In the genomic region with DNA sequence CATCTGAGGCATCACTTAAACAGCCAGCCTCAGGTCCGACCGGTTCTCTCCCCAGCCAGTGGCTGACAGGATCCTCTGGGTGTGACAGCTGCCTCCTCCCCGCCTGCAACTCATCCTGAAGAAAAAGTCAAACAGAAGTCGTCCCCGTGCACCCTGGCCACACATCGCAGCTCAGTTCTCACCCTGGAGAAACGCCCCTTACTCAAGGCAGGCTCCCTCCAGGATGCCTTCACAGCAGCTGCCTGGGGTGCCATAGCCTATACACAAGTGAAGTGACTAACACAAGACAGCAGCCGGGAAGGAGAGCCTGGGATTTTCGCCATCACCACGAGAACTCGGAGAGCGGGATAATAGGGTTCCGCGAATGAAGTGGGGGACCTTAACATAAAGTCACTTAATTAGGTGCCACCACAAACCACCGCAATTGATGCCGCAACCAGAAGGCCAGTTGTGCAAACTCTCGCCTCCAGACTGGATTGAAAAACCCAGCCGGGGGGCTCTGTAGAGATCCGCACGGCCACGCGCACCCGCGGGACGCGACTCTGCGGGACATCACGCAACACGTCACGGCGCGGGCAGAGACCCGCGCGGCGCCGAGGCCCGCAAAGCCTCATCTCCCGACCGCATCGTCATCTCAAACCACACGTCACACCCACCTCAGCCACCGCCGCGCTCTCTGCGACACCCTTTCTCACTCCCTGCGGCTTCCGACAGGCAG, we compare ENCODE assay signal across 8 mouse cellular contexts. TPM values are rescaled to one million over a fixed set of nuclear protein-coding genes. Genes with fewer than 3 reads are reported as not detected.
A peak's percentile ranks its signal among the peaks of the same experiment; 100 is the strongest.
DNase-seq lines count a peak whose midpoint lies in the region; ATAC-seq and TF ChIP-seq lines count a peak whose summit lies in the region.

No protein-coding gene starts in this region.

- H3K4me1 ChIP-seq in testis, adult 2 months (ENCODE audit: control insufficient read depth, insufficient read depth, low read length): peaks cover 3% of the 10 kb centered on the region; the same call in 1 of the 2 replicates
- H3K4me1 ChIP-seq in embryonic fibroblast, embryonic 13.5 days (ENCODE audit: control insufficient read depth, insufficient read depth, low read length): no peaks in the 10 kb centered on the region
- H3K4me1 ChIP-seq in hindbrain, postnatal 0 days (ENCODE audit: insufficient read depth, low read length): peaks cover 7% of the 10 kb centered on the region

- peak overlapping the region; percentile 92 for H3K27ac ChIP-seq in testis, adult 2 months (ENCODE audit: control insufficient read depth, insufficient read depth, low read depth, low read length)
- peak overlapping the region; percentile 41; the same call in 1 of the 2 replicates for H3K27ac ChIP-seq in embryonic fibroblast, embryonic 13.5 days (ENCODE audit: insufficient read depth, low read length)
- H3K27ac ChIP-seq in hindbrain, postnatal 0 days: peak overlapping the region; percentile 78

- peak; percentile 91 for ATAC-seq in frontal cortex, adult (ENCODE audit: low TSS enrichment)
- peak; percentile 80 for ATAC-seq in hindbrain, postnatal 0 days
- peak; percentile 56 for ATAC-seq in megakaryocyte progenitor cell, adult 5-6 weeks (replicated peaks; ENCODE audit: poor library complexity)

- TF ChIP-seq POLR2A in testis, adult 2 months (IDR thresholded peaks at IDR 0.05; ENCODE audit: control insufficient read depth, low read depth, low read length): no peak
- TF ChIP-seq POLR2A in embryonic fibroblast, embryonic 13.5 days (IDR thresholded peaks at IDR 0.05; ENCODE audit: low read depth, low read length): no peak

- H3K9me3 ChIP-seq in hindbrain, postnatal 0 days (ENCODE audit: low read length): no peaks in the 10 kb centered on the region

- H3K4me3 ChIP-seq in testis, adult 2 months (ENCODE audit: control insufficient read depth, low read depth, low read length): peak overlapping the region; percentile 94
- peak overlapping the region; percentile 81 for H3K4me3 ChIP-seq in embryonic fibroblast, embryonic 13.5 days (ENCODE audit: insufficient read depth, low read length)
- peak overlapping the region; percentile 78 for H3K4me3 ChIP-seq in hindbrain, postnatal 0 days (ENCODE audit: low read length)

- under 1% methylated on average over 48 of the region's 48 CpGs for WGBS in hindbrain, postnatal 0 days

- no peaks in the 10 kb centered on the region for H3K27me3 ChIP-seq in testis, adult 2 months (ENCODE audit: control insufficient read depth, insufficient read depth, low read length)
- H3K27me3 ChIP-seq in hindbrain, postnatal 0 days (ENCODE audit: insufficient read depth, low read length): no peaks in the 10 kb centered on the region

- no peak for TF ChIP-seq CTCF in testis, adult 2 months (IDR thresholded peaks at IDR 0.05; ENCODE audit: control insufficient read depth, insufficient read depth, insufficient replicate concordance, low read depth, low read length)
- TF ChIP-seq CTCF in embryonic fibroblast, embryonic 13.5 days (IDR thresholded peaks at IDR 0.05; ENCODE audit: borderline replicate concordance, insufficient read depth, low read length): no peak
- no peak for TF ChIP-seq CTCF in hindbrain, postnatal 0 days (IDR thresholded peaks at IDR 0.05; ENCODE audit: low read depth)

- H3K9ac ChIP-seq in hindbrain, postnatal 0 days (replicated peaks; ENCODE audit: low read length): peak overlapping the region; percentile 93

- peak overlapping the region; percentile 97 for H3K4me2 ChIP-seq in hindbrain, postnatal 0 days (ENCODE audit: low read depth, low read length)

- H3K36me3 ChIP-seq in testis, adult 2 months (ENCODE audit: control insufficient read depth, insufficient read depth, low read length): no peaks in the 10 kb centered on the region; the same call in 1 of the 2 replicates
- H3K36me3 ChIP-seq in hindbrain, postnatal 0 days (ENCODE audit: insufficient read depth, low read length): peaks cover 8% of the 10 kb centered on the region; the same call in 1 of the 2 replicates

- DNase-seq in frontal cortex, postnatal 14 days (ENCODE audit: low spot score in 2 of 2): no peak
- DNase-seq in testis, postnatal 10 days (ENCODE audit: low spot score): no peak
- DNase-seq in hindbrain, postnatal 0 days (ENCODE audit: low spot score): peak; percentile 69
- DNase-seq in thymus, postnatal 4 days: peak; percentile 27

RNA-seq across cellular contexts. Expression of a gene that starts 0.5 kb away (rescaled TPM):
- 4.6 and 5.8 TPM in 2 replicates for polyA plus RNA-seq in testis, adult 2 months (2012; rRNA removed)
- 30.8 and 31.7 TPM in 2 replicates for polyA plus RNA-seq in embryonic fibroblast, embryonic 13.5 days (2011; ENCODE audit: insufficient read length, low read depth, missing spikeins)
- total RNA-seq in hindbrain, postnatal 0 days (2014; rRNA removed): 23.4 and 29.0 TPM in 2 replicates
- 33.8 and 36.0 TPM in 2 replicates for polyA plus RNA-seq in hindbrain, postnatal 0 days (2015; fragmentation: Nextera tagmentation; extraction: Ambion mirVana)
- total RNA-seq in megakaryocyte progenitor cell, adult 5-6 weeks (2015): 7.2 and 11.0 TPM in 2 replicates
- total RNA-seq in megakaryocyte progenitor cell, adult 5-6 weeks (2017): 18.2 and 21.0 TPM in 2 replicates

RNA-seq across cellular contexts. Expression of a gene that starts 30.2 kb away (rescaled TPM):
- 4.8 and 5.7 TPM in 2 replicates for polyA plus RNA-seq in testis, adult 2 months (2012; rRNA removed)
- not detected in 2 replicates for polyA plus RNA-seq in embryonic fibroblast, embryonic 13.5 days (2011; ENCODE audit: insufficient read length, low read depth, missing spikeins)
- total RNA-seq in hindbrain, postnatal 0 days (2014; rRNA removed): 0.72 and 4.0 TPM in 2 replicates
- polyA plus RNA-seq in hindbrain, postnatal 0 days (2015; fragmentation: Nextera tagmentation; extraction: Ambion mirVana): 5.2 and 5.5 TPM in 2 replicates
- not detected in 2 replicates for total RNA-seq in megakaryocyte progenitor cell, adult 5-6 weeks (2015)
- not detected in 2 replicates for total RNA-seq in megakaryocyte progenitor cell, adult 5-6 weeks (2017)

RNA-seq across cellular contexts. Expression of a gene that starts 30.4 kb away (rescaled TPM):
- 12.2 and 14.3 TPM in 2 replicates for polyA plus RNA-seq in testis, adult 2 months (2012; rRNA removed)
- 48.0 and 58.8 TPM in 2 replicates for polyA plus RNA-seq in embryonic fibroblast, embryonic 13.5 days (2011; ENCODE audit: insufficient read length, low read depth, missing spikeins)
- total RNA-seq in hindbrain, postnatal 0 days (2014; rRNA removed): 14.8 and 33.6 TPM in 2 replicates
- 63.5 and 64.4 TPM in 2 replicates for polyA plus RNA-seq in hindbrain, postnatal 0 days (2015; fragmentation: Nextera tagmentation; extraction: Ambion mirVana)
- total RNA-seq in megakaryocyte progenitor cell, adult 5-6 weeks (2015): 57.4 and 63.5 TPM in 2 replicates
- 60.5 and 70.8 TPM in 2 replicates for total RNA-seq in megakaryocyte progenitor cell, adult 5-6 weeks (2017)

Comparison
In these comparisons a context has a peak if more than half of its experiments do, and no peak if none do; other contexts are left out.
1. DNase-seq: peak in hindbrain, postnatal 0 days (single experiment) and thymus, postnatal 4 days (single experiment); none in frontal cortex, postnatal 14 days (0 of 2) and testis, postnatal 10 days (single experiment).
2. H3K27ac ChIP-seq: peak in every context shown above with its lines; median percentile 92 in testis, adult 2 months; 78 in hindbrain, postnatal 0 days; 41 in embryonic fibroblast, embryonic 13.5 days.
3. Peak in every context shown above with its lines, with median percentiles within 50 percentile points of each other: ATAC-seq and H3K4me3 ChIP-seq.